Comparison of ENCODE assay signal across 13 mouse cellular contexts in the genomic region with DNA sequence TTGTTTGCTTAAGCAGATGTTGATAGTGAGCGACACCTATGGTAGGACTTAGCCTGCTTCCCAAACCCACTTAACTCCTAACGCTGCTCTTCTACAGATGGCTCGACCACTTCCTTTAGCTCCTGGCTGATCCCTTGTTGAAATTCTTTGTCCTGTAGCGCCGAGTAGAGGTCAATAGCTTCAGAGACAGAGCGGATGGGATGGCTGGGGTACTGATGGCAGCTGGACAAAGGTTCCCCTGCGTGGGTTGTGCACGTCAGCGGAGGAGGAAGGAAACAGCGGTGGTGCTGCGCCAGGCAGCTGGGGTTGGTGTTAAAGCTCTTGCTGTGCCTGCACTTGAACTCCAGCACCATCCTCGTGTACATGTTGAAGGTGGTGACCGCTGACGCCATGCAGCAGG. TPM values are rescaled to one million over a fixed set of nuclear protein-coding genes. Genes with fewer than 3 reads are reported as not detected.
DNase-seq lines count a peak whose midpoint lies in the region; ATAC-seq lines count a peak whose summit lies in the region.
"Had no signal": no experiment of that assay in that cellular context is flagged by ENCODE, and none has a peak within 500 bp of the region (broad histone marks: within the 10 kb centered on the region; RNA-seq: fewer than 3 reads in every experiment).

No protein-coding gene starts in this region.

- no peak overlapping the region for H3K4me2 ChIP-seq in midbrain, embryonic 15.5 days

- H3K27me3 ChIP-seq in midbrain, embryonic 10.5 days (ENCODE audit: low read depth, poor library complexity, severe bottlenecking) = no peaks in the 10 kb centered on the region
- H3K27me3 ChIP-seq in midbrain, embryonic 15.5 days (replicated peaks) = no peaks in the 10 kb centered on the region

- H3K9ac ChIP-seq in midbrain, embryonic 15.5 days = no peak overlapping the region

- peaks cover 10% of the 10 kb centered on the region; the same call in 1 of the 2 replicates for H3K4me1 ChIP-seq in midbrain, embryonic 10.5 days
- no peaks in the 10 kb centered on the region for H3K4me1 ChIP-seq in midbrain, embryonic 15.5 days

- ATAC-seq in midbrain, embryonic 15.5 days (replicated peaks) = no peak
- ATAC-seq in hematopoietic stem cell, adult 5-6 weeks (replicated peaks in 1 of 2; ENCODE audit: insufficient read depth in 1 of 2, low FRiP score in 2 of 2, low TSS enrichment in 1 of 2, low read depth in 1 of 2, poor library complexity in 2 of 2, severe bottlenecking in 2 of 2) = peak; percentile 85 to 88
- ATAC-seq in megakaryocyte, adult 5-6 weeks (ENCODE audit: poor library complexity, severe bottlenecking) = peak; percentile 33; the same call in 1 of the 2 replicates
- ATAC-seq in megakaryocyte-erythroid progenitor cell, adult 5-6 weeks (replicated peaks; ENCODE audit: low FRiP score, low TSS enrichment, poor library complexity, severe bottlenecking) = no peak

- no peaks in the 10 kb centered on the region for H3K9me3 ChIP-seq in midbrain, embryonic 10.5 days (replicated peaks)
- H3K9me3 ChIP-seq in midbrain, embryonic 15.5 days = no peaks in the 10 kb centered on the region

- no peak overlapping the region for H3K4me3 ChIP-seq in midbrain, embryonic 10.5 days
- H3K4me3 ChIP-seq in midbrain, embryonic 15.5 days = no peak overlapping the region

- H3K36me3 ChIP-seq in midbrain, embryonic 10.5 days = peaks cover 28% of the 10 kb centered on the region
- H3K36me3 ChIP-seq in midbrain, embryonic 15.5 days (replicated peaks) = 0 out of 2 replicates have a peak, but pooled peaks cover 4% of the 10 kb centered on the region

- H3K27ac ChIP-seq in midbrain, embryonic 10.5 days (replicated peaks) = 0 out of 2 replicates have a peak overlapping the region, but pooled peaks have one; percentile 17
- H3K27ac ChIP-seq in midbrain, embryonic 15.5 days = no peak overlapping the region

- no peak for DNase-seq in midbrain, embryonic 10.5 days (ENCODE audit: low spot score)
- peak; percentile 67 for DNase-seq in thymus, postnatal 4 days
- DNase-seq in ovary, postnatal 36 days (ENCODE audit: low spot score) = no peak
- DNase-seq in kidney, adult 18-20 months = no peak
- DNase-seq: cerebellum, adult 9-10 months; kidney, postnatal 25 days; right cerebral cortex, adult 18-20 months had no signal

- WGBS in midbrain, embryonic 10.5 days = 75% methylated on average over 14 of the region's 14 CpGs
- WGBS in midbrain, embryonic 15.5 days = 76% methylated on average over 14 of the region's 14 CpGs

RNA-seq across cellular contexts. Expression of a gene that starts 16.8 kb away (rescaled TPM):
- 0.09 and 0.47 TPM in 2 replicates for polyA plus RNA-seq in midbrain, embryonic 10.5 days (2016; fragmentation: Nextera tagmentation; extraction: Ambion mirVana)
- polyA plus RNA-seq in midbrain, embryonic 15.5 days (2015; fragmentation: Nextera tagmentation; extraction: Ambion mirVana) = 0.19 TPM in 1 of 2 replicates, not detected in the other
- total RNA-seq in hematopoietic stem cell, adult 5-6 weeks (2017) = 1.6 TPM in 1 of 2 replicates, not detected in the other
- not detected in 2 replicates for total RNA-seq in megakaryocyte, adult 5-6 weeks (2015)
- total RNA-seq in megakaryocyte, adult 5-6 weeks (2017) = 0.44 TPM in 1 of 2 replicates, not detected in the other
- not detected in 2 replicates for total RNA-seq in megakaryocyte-erythroid progenitor cell, adult 5-6 weeks (2014; fragmentation: Nextera tagmentation)
- total RNA-seq in megakaryocyte-erythroid progenitor cell, adult 5-6 weeks (2017) = not detected in 2 replicates
- total RNA-seq: adrenal gland, postnatal 4 days; G1E had no signal
- polyA plus RNA-seq: G1E had no signal

RNA-seq across cellular contexts. Expression of a gene that starts 39.5 kb away (rescaled TPM):
- polyA plus RNA-seq in midbrain, embryonic 10.5 days (2016; fragmentation: Nextera tagmentation; extraction: Ambion mirVana) = 4.8 and 5.2 TPM in 2 replicates
- 4.7 and 6.1 TPM in 2 replicates for polyA plus RNA-seq in midbrain, embryonic 15.5 days (2015; fragmentation: Nextera tagmentation; extraction: Ambion mirVana)
- 19.4 and 54.6 TPM in 2 replicates for total RNA-seq in hematopoietic stem cell, adult 5-6 weeks (2017)
- 2.5 and 8.5 TPM in 2 replicates for total RNA-seq in megakaryocyte, adult 5-6 weeks (2015)
- 10.8 and 15.8 TPM in 2 replicates for total RNA-seq in megakaryocyte, adult 5-6 weeks (2017)
- 109 and 112 TPM in 2 replicates for total RNA-seq in megakaryocyte-erythroid progenitor cell, adult 5-6 weeks (2014; fragmentation: Nextera tagmentation)
- 109 and 149 TPM in 2 replicates for total RNA-seq in megakaryocyte-erythroid progenitor cell, adult 5-6 weeks (2017)

RNA-seq across cellular contexts. Expression of a gene that starts 39.5 kb away (rescaled TPM):
- polyA plus RNA-seq in midbrain, embryonic 10.5 days (2016; fragmentation: Nextera tagmentation; extraction: Ambion mirVana) = 21.7 and 29.5 TPM in 2 replicates
- 110 and 117 TPM in 2 replicates for polyA plus RNA-seq in midbrain, embryonic 15.5 days (2015; fragmentation: Nextera tagmentation; extraction: Ambion mirVana)
- total RNA-seq in hematopoietic stem cell, adult 5-6 weeks (2017) = 14.1 and 15.5 TPM in 2 replicates
- 2.1 and 3.0 TPM in 2 replicates for total RNA-seq in megakaryocyte, adult 5-6 weeks (2015)
- 2.8 and 4.9 TPM in 2 replicates for total RNA-seq in megakaryocyte, adult 5-6 weeks (2017)
- 57.4 and 66.3 TPM in 2 replicates for total RNA-seq in megakaryocyte-erythroid progenitor cell, adult 5-6 weeks (2014; fragmentation: Nextera tagmentation)
- 32.6 and 51.1 TPM in 2 replicates for total RNA-seq in megakaryocyte-erythroid progenitor cell, adult 5-6 weeks (2017)

Comparison
In these comparisons a context has a peak if more than half of its experiments do, and no peak if none do; other contexts are left out.
1. ATAC-seq: peak in hematopoietic stem cell, adult 5-6 weeks (2 of 2) and megakaryocyte, adult 5-6 weeks (single experiment); none in midbrain, embryonic 15.5 days (single experiment) and megakaryocyte-erythroid progenitor cell, adult 5-6 weeks (single experiment).